Comparison of ENCODE assay signal across 9 mouse cellular contexts in genomic region chr2:163595119-163595518, GRCm38 (mm10). TPM values are rescaled to one million over a fixed set of nuclear protein-coding genes. Genes with fewer than 3 reads are reported as not detected.
DNase-seq lines count a peak whose midpoint lies in the region; ATAC-seq and TF ChIP-seq lines count a peak whose summit lies in the region.
"Had no signal": no experiment of that assay in that cellular context is flagged by ENCODE, and none has a peak within 500 bp of the region (broad histone marks: within the 10 kb centered on the region; RNA-seq: fewer than 3 reads in every experiment).

No protein-coding gene starts in this region.

- no peak for ATAC-seq in liver, embryonic 11.5 days (replicated peaks; ENCODE audit: low FRiP score)
- 0 out of 2 replicates have a peak, but pooled peaks have one; percentile 47 for ATAC-seq in kidney, embryonic 16.5 days (ENCODE audit: low FRiP score, low TSS enrichment)
- no peak for ATAC-seq in hindbrain, embryonic 12.5 days (ENCODE audit: low FRiP score)

- H3K4me3 ChIP-seq in liver, embryonic 11.5 days (ENCODE audit: low read depth, low read length) = no peak overlapping the region
- no peak overlapping the region for H3K4me3 ChIP-seq in kidney, embryonic 16.5 days (ENCODE audit: low read length)
- H3K4me3 ChIP-seq in olfactory bulb, adult 2 months (ENCODE audit: insufficient read depth, low read depth, low read length) = no peak overlapping the region
- H3K4me3 ChIP-seq in hindbrain, embryonic 12.5 days = no peak overlapping the region
- H3K4me3 ChIP-seq: neural tube, embryonic 13.5 days had no signal

- H3K27me3 ChIP-seq in liver, embryonic 11.5 days (replicated peaks; ENCODE audit: control insufficient read depth, insufficient read depth, low read length) = no peaks in the 10 kb centered on the region
- H3K27me3 ChIP-seq in kidney, embryonic 16.5 days (ENCODE audit: insufficient read depth, low read length) = no peaks in the 10 kb centered on the region
- H3K27me3 ChIP-seq in hindbrain, embryonic 12.5 days = no peaks in the 10 kb centered on the region; the same call in 1 of the 2 replicates
- H3K27me3 ChIP-seq: neural tube, embryonic 13.5 days had no signal

- TF ChIP-seq CTCF in olfactory bulb, adult 2 months (IDR thresholded peaks at IDR 0.05; ENCODE audit: insufficient read depth, low read depth, low read length) = no peak

- TF ChIP-seq POLR2A in olfactory bulb, adult 2 months (IDR thresholded peaks at IDR 0.05; ENCODE audit: insufficient read depth, low read depth, low read length) = no peak

- no peaks in the 10 kb centered on the region for H3K36me3 ChIP-seq in liver, embryonic 11.5 days (ENCODE audit: control insufficient read depth, insufficient read depth, low read length)
- no peaks in the 10 kb centered on the region for H3K36me3 ChIP-seq in kidney, embryonic 16.5 days (ENCODE audit: insufficient read depth, low read length)
- no peaks in the 10 kb centered on the region for H3K36me3 ChIP-seq in hindbrain, embryonic 12.5 days
- H3K36me3 ChIP-seq: neural tube, embryonic 13.5 days had no signal

- WGBS in liver, embryonic 11.5 days = 22% methylated on average over 2 of the region's 2 CpGs
- WGBS in kidney, embryonic 16.5 days = 14% methylated on average over 2 of the region's 2 CpGs
- 23% methylated on average over 2 of the region's 2 CpGs for WGBS in olfactory bulb, adult 2 months
- WGBS in hindbrain, embryonic 12.5 days = 23% methylated on average over 2 of the region's 2 CpGs

- no peaks in the 10 kb centered on the region for H3K9me3 ChIP-seq in liver, embryonic 11.5 days (ENCODE audit: control insufficient read depth, low read length)
- no peaks in the 10 kb centered on the region for H3K9me3 ChIP-seq in kidney, embryonic 16.5 days (ENCODE audit: low read length)
- no peaks in the 10 kb centered on the region for H3K9me3 ChIP-seq in hindbrain, embryonic 12.5 days (replicated peaks)
- H3K9me3 ChIP-seq: neural tube, embryonic 13.5 days had no signal

- H3K4me2 ChIP-seq in liver, embryonic 11.5 days = no peak overlapping the region
- H3K4me2 ChIP-seq in kidney, embryonic 16.5 days (replicated peaks; ENCODE audit: low read depth, low read length) = no peak overlapping the region
- no peak overlapping the region for H3K4me2 ChIP-seq in hindbrain, embryonic 12.5 days (replicated peaks)
- H3K4me2 ChIP-seq: neural tube, embryonic 13.5 days had no signal

- H3K4me1 ChIP-seq in liver, embryonic 11.5 days (replicated peaks; ENCODE audit: control insufficient read depth, insufficient read depth, low read length) = peaks cover 24% of the 10 kb centered on the region
- peaks cover 16% of the 10 kb centered on the region for H3K4me1 ChIP-seq in kidney, embryonic 16.5 days (ENCODE audit: insufficient read depth, low read length)
- peaks cover 2% of the 10 kb centered on the region for H3K4me1 ChIP-seq in olfactory bulb, adult 2 months (ENCODE audit: control insufficient read depth, insufficient read depth, low read length)
- H3K4me1 ChIP-seq in hindbrain, embryonic 12.5 days = no peaks in the 10 kb centered on the region
- H3K4me1 ChIP-seq: neural tube, embryonic 13.5 days had no signal

- peak overlapping the region; percentile 19 for H3K27ac ChIP-seq in liver, embryonic 11.5 days (ENCODE audit: low read depth, low read length)
- peak overlapping the region; percentile 71 for H3K27ac ChIP-seq in kidney, embryonic 16.5 days (ENCODE audit: low read length)
- H3K27ac ChIP-seq in olfactory bulb, adult 2 months (ENCODE audit: insufficient read depth, low read depth, low read length) = 0 out of 2 replicates have a peak overlapping the region, but pooled peaks have one; percentile 80
- H3K27ac ChIP-seq in hindbrain, embryonic 12.5 days = no peak overlapping the region

- no peak overlapping the region for H3K9ac ChIP-seq in liver, embryonic 11.5 days (ENCODE audit: low read depth, low read length)
- H3K9ac ChIP-seq in kidney, embryonic 16.5 days (replicated peaks; ENCODE audit: low read length) = no peak overlapping the region
- no peak overlapping the region for H3K9ac ChIP-seq in hindbrain, embryonic 12.5 days
- H3K9ac ChIP-seq: neural tube, embryonic 13.5 days had no signal

- DNase-seq in liver, embryonic 11.5 days (ENCODE audit: low spot score) = no peak
- DNase-seq in liver = no peak
- peak; percentile 57 to 78 for DNase-seq in heart, adult 9 months (ENCODE audit: low spot score in 2 of 2)
- DNase-seq in thymus, postnatal 14 days = no peak
- no peak for DNase-seq in layer of hippocampus, postnatal 36 days

RNA-seq across cellular contexts. Expression of gene Ttpal, which starts 7.0 kb away (rescaled TPM):
- polyA plus RNA-seq in liver, embryonic 11.5 days (2014; fragmentation: Nextera tagmentation; extraction: Ambion mirVana) = 26.1 and 29.2 TPM in 2 replicates
- 34.0 and 35.7 TPM in 2 replicates for polyA plus RNA-seq in kidney, embryonic 16.5 days (2015; fragmentation: Nextera tagmentation; extraction: Ambion mirVana)
- not detected in 2 replicates for polyA plus RNA-seq in olfactory bulb, adult 2 months (2012; ENCODE audit: insufficient read depth, insufficient read length, low replicate concordance, missing spikeins)
- polyA plus RNA-seq in hindbrain, embryonic 12.5 days (2016; fragmentation: Nextera tagmentation; extraction: Ambion mirVana) = 51.5 and 52.0 TPM in 2 replicates
- total RNA-seq in layer of hippocampus, postnatal 36 days (2021) = 10 to 100 TPM; 53.0 to 54.7 TPM

RNA-seq across cellular contexts. Expression of gene Serinc3, which starts 49.8 kb away (rescaled TPM):
- polyA plus RNA-seq in liver, embryonic 11.5 days (2014; fragmentation: Nextera tagmentation; extraction: Ambion mirVana) = 116 TPM in 2 replicates
- polyA plus RNA-seq in kidney, embryonic 16.5 days (2015; fragmentation: Nextera tagmentation; extraction: Ambion mirVana) = 48.9 and 50.1 TPM in 2 replicates
- polyA plus RNA-seq in olfactory bulb, adult 2 months (2012; ENCODE audit: insufficient read depth, insufficient read length, low replicate concordance, missing spikeins) = 82.6 TPM in 1 of 2 replicates, not detected in the other
- 36.2 and 38.4 TPM in 2 replicates for polyA plus RNA-seq in hindbrain, embryonic 12.5 days (2016; fragmentation: Nextera tagmentation; extraction: Ambion mirVana)
- total RNA-seq in layer of hippocampus, postnatal 36 days (2021) = 100 to 1,000 TPM; 177 to 202 TPM

Comparison
In these comparisons a context has a peak if more than half of its experiments do, and no peak if none do; other contexts are left out.
1. DNase-seq: peak in heart, adult 9 months (2 of 2); none in liver, embryonic 11.5 days (single experiment), liver (single experiment), thymus, postnatal 14 days (single experiment) and layer of hippocampus, postnatal 36 days (0 of 2).